Mouse (Mus musculus) kidney, postnatal 0 days (tissue): ENCODE measurements around the gene Txnrd2. TPM values are rescaled to one million over a fixed set of nuclear protein-coding genes. Genes with fewer than 3 reads are reported as not detected.

Source experiments
- ATAC-seq: fragments of 200-750 bp; cut with Nextera tagmentation; replicated peaks from 2 replicates; pipeline ENCODE4 v1.8.0; 2017; ENCODE audit warnings: low read depth, moderate number of reproducible peaks, moderate TSS enrichment, moderate library complexity; ENCODE audit not compliant: low FRiP score
- DNase-seq: peaks from one replicate; pipeline ENCODE4 v3.0.0-alpha.2; 2016; ENCODE audit warnings: low spot score
- H3K27ac ChIP-seq: fragments of 300-500 bp; sonication (generic); 2 replicates; pipeline ENCODE4 v1.5.1; 2014; ENCODE audit warnings: mild to moderate bottlenecking
- H3K27me3 ChIP-seq: fragments of 300-500 bp; sonication (generic); 2 replicates; pipeline ENCODE4 v1.6.1; 2014; ENCODE audit warnings: low read length, mixed read lengths; ENCODE audit not compliant: insufficient read depth
- H3K36me3 ChIP-seq: fragments of 300-500 bp; sonication (generic); 2 replicates; pipeline ENCODE4 v1.6.1; 2014; ENCODE audit warnings: low read length, mixed read lengths; ENCODE audit not compliant: insufficient read depth
- H3K4me1 ChIP-seq: fragments of 300-500 bp; sonication (generic); replicated peaks from 2 replicates; pipeline ENCODE4 v1.6.1; 2014; ENCODE audit warnings: antibody characterized with exemption, low read length, mixed read lengths; ENCODE audit not compliant: insufficient read depth
- H3K4me2 ChIP-seq: fragments of 300-500 bp; sonication (generic); 2 replicates; pipeline ENCODE4 v1.6.1; 2014; ENCODE audit warnings: mild to moderate bottlenecking, low read length, moderate library complexity, mixed read lengths
- H3K4me3 ChIP-seq: fragments of 300-500 bp; sonication (generic); replicated peaks from 2 replicates; pipeline ENCODE4 v1.5.1; 2014; ENCODE audit warnings: low read depth, low read length
- H3K9ac ChIP-seq: fragments of 300-500 bp; sonication (generic); 2 replicates; pipeline ENCODE4 v1.6.1; 2014; ENCODE audit warnings: low read depth, low read length
- H3K9me3 ChIP-seq: fragments of 300-500 bp; sonication (generic); replicated peaks from 2 replicates; pipeline ENCODE4 v1.6.1; 2016; ENCODE audit warnings: low read length, inconsistent platforms, mixed read lengths
- CTCF ChIP-seq: IDR thresholded peaks from 2 replicates; pipeline ENCODE4 v1.5.1; 2016; ENCODE audit warnings: antibody characterized with exemption, low read depth, mild to moderate bottlenecking, moderate library complexity
- WGBS: fragments of 180-500 bp; shearing (Covaris S2); extraction: QIAGEN DNeasy Blood & Tissue Kit; methylation state at CpG from one replicate; pipeline ENCODE4 v1.1.7; 2014; 5-methylcytosine and 5-hydroxymethylcytosine counted together
- polyA plus RNA-seq: library from polyadenylated mRNA; unstranded; fragments of >200 nt; fragmentation: Nextera tagmentation; extraction: Ambion mirVana; gene quantifications from 2 replicates; pipeline ENCODE4 v1.2.1, GENCODE M21; 2015

Txnrd2 gene
- polyA plus RNA-seq, 1 experiment from 2014 or later = 30.6 TPM

DNA sequence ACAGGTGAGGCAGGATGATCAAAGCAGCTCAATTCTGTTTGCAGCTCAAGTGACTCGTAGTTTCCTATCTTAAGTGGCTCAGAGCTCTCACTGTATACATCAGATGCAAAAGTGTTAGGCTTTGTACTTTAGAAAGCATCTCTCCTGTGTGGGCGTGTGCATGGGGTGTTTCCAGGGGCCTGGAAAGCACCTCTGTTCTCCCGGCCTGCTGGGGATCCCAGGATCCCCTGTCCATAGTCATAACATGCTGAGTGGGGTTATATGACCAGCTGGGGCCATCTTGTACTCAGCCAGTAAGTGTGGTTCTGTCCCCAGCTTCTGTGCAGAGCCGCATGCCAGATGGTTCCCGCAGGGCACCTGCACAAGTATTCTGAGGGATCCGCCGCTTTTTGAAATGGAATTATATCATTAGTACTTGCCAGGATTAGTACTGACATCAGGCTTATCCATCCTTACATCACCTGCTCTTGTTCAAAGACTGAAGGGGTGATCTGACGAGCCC, 26.2 kb downstream of the Txnrd2 start:
- 88% methylated on average over 8 of the region's 8 CpGs for WGBS
- Histone ChIP-seq H3K9me3 (no peaks in the 10 kb centered on the region), H3K9ac (no peak overlapping the region), H3K27ac (no peak overlapping the region), H3K4me3 (no peak overlapping the region), H3K4me2 (no peak overlapping the region), H3K36me3 (peaks cover 15% of the 10 kb centered on the region), H3K4me1 (peaks cover 22% of the 10 kb centered on the region), H3K27me3 (no peaks in the 10 kb centered on the region)
- DNase-seq (no peak), ATAC-seq (no peak)
- no peak for TF ChIP-seq CTCF

DNA sequence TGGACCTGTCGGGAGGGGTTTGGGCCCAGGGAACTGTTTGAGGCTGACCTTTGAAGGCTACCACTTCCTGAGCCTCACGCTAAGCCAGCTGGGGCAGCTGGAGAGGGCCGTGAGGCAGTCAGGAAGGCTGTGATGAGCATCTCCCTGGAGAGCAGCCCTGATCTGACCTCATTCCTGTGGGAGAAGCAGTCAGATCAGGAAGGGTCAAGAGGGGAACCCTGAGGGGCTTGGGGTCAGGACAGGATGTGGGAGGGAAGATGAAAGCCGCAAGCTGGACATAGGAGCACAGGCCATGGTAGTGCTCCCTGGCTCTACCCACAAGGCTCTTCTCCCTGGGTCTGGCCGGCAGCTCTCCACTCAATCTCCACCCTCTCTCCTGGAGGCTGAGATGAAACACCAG, 27.7 kb downstream of the Txnrd2 start:
- Histone ChIP-seq H3K9ac (no peak overlapping the region), H3K4me1 (0 out of 2 replicates have a peak, but pooled peaks cover 10% of the 10 kb centered on the region), H3K27ac (no peak overlapping the region), H3K36me3 (peaks cover 15% of the 10 kb centered on the region), H3K4me3 (no peak overlapping the region), H3K9me3 (no peaks in the 10 kb centered on the region), H3K4me2 (no peak overlapping the region), H3K27me3 (no peaks in the 10 kb centered on the region)
- WGBS = 43% methylated on average over 5 of the region's 5 CpGs
- ATAC-seq (0 out of 2 replicates have a peak, but pooled peaks have one; percentile 10), DNase-seq (no peak)
- no peak for TF ChIP-seq CTCF

- 88% methylated on average over 6 of the region's 6 CpGs for WGBS
- TF ChIP-seq CTCF = no peak
- H3K4me3 ChIP-seq = no peak overlapping the region
- ATAC-seq (no peak), DNase-seq (no peak)
- 0 out of 2 replicates have a peak, but pooled peaks cover 13% of the 10 kb centered on the region for H3K4me1 ChIP-seq
- no peaks in the 10 kb centered on the region for H3K9me3 ChIP-seq
- peaks cover 15% of the 10 kb centered on the region for H3K36me3 ChIP-seq
- H3K9ac ChIP-seq = no peak overlapping the region
- H3K27ac ChIP-seq = no peak overlapping the region
- H3K27me3 ChIP-seq = no peaks in the 10 kb centered on the region
- no peak overlapping the region for H3K4me2 ChIP-seq
Observed at GRCm38 (mm10) chr16:18455407-18455806, 29.2 kb downstream of the Txnrd2 start.

- no peak for ATAC-seq
- 0 out of 2 replicates have a peak, but pooled peaks cover 4% of the 10 kb centered on the region for H3K4me1 ChIP-seq
- no peaks in the 10 kb centered on the region for H3K9me3 ChIP-seq
- no peak overlapping the region for H3K27ac ChIP-seq
- no peak overlapping the region for H3K9ac ChIP-seq
- no peaks in the 10 kb centered on the region for H3K27me3 ChIP-seq
- TF ChIP-seq CTCF = no peak
- H3K36me3 ChIP-seq = peaks cover 15% of the 10 kb centered on the region
- no peak overlapping the region for H3K4me3 ChIP-seq
- H3K4me2 ChIP-seq = no peak overlapping the region
- no peak for DNase-seq
Observed at GRCm38 (mm10) chr16:18458661-18459060, 32.5 kb downstream of the Txnrd2 start.

DNA sequence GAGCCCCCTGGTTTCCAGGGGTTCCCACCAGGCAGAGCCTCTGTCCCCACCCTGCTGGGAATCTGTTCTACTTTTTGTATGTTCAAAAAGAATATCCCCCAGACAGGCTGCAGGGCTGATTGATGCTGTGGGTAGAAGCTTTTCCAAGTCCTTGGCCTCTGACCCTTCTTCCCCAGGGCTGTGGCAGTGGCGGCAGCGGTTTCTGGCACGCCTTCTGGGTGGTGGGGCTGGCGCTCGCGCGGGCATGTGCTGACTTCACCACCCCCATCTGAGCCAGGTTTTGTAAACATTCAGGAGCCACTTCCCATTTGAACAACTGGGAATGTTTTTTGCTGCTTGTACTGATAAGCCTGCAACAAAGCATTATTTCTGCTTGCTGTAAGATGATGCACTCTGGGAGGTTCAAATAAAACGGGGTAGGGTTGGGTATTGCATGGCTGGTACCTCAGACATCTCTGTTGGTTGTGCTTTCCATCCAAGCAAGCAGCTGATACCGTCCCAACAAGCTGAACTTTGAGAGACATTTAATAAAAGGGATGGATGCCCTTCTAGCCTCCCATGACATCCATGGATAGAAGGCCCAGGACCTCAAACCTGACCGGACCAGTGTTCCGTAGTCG, 33.3 kb downstream of the Txnrd2 start:
- ATAC-seq (no peak), DNase-seq (no peak)
- whole genome bisulfite sequencing = 24% methylated on average over 12 of the region's 12 CpGs
- Histone ChIP-seq H3K27me3 (no peaks in the 10 kb centered on the region), H3K27ac (no peak overlapping the region), H3K36me3 (peaks cover 15% of the 10 kb centered on the region), H3K4me1 (0 out of 2 replicates have a peak, but pooled peaks cover 4% of the 10 kb centered on the region), H3K9me3 (no peaks in the 10 kb centered on the region), H3K9ac (no peak overlapping the region), H3K4me2 (0 out of 2 replicates have a peak overlapping the region, but pooled peaks have one; percentile 15), H3K4me3 (no peak overlapping the region)
- TF ChIP-seq CTCF = no peak

GRCm38 (mm10) chr16:18459955-18460370, 33.8 kb downstream of the Txnrd2 start:
- no peaks in the 10 kb centered on the region for H3K27me3 ChIP-seq
- H3K9ac ChIP-seq = no peak overlapping the region
- no peak overlapping the region for H3K27ac ChIP-seq
- H3K4me1 ChIP-seq = 0 out of 2 replicates have a peak, but pooled peaks cover 4% of the 10 kb centered on the region
- no peak for TF ChIP-seq CTCF
- no peak overlapping the region for H3K4me3 ChIP-seq
- ATAC-seq (peak; percentile 49; the same call in 1 of the 2 replicates), DNase-seq (peak; percentile 54)
- no peaks in the 10 kb centered on the region for H3K9me3 ChIP-seq
- H3K4me2 ChIP-seq = peak overlapping the region; percentile 15; the same call in 1 of the 2 replicates
- WGBS = 8% methylated on average over 11 of the region's 11 CpGs
- peaks cover 11% of the 10 kb centered on the region for H3K36me3 ChIP-seq
